Mouse (Mus musculus) layer of hippocampus, postnatal 25 days (tissue): ENCODE data around the gene Scnn1g. TPM values are rescaled to one million over a fixed set of nuclear protein-coding genes. Genes with fewer than 3 reads are reported as not detected.

Source experiments
- DNase-seq, 2 experiments: peaks; one replicate each; pipeline ENCODE4 v3.0.0; 2022; ENCODE audit warnings: mixed read lengths in 2 of 2, low spot score in 1 of 2; ENCODE audit errors: extremely low spot score in 1 of 2
- total RNA-seq, 2 experiments: library from RNA; stranded (reverse); gene quantifications; 2 replicates each; pipeline ENCODE4 v1.2.3; 2021

The Scnn1g gene
- total RNA-seq, 2 experiments from 2014 or later = 0.07 to 0.16 TPM

DNA sequence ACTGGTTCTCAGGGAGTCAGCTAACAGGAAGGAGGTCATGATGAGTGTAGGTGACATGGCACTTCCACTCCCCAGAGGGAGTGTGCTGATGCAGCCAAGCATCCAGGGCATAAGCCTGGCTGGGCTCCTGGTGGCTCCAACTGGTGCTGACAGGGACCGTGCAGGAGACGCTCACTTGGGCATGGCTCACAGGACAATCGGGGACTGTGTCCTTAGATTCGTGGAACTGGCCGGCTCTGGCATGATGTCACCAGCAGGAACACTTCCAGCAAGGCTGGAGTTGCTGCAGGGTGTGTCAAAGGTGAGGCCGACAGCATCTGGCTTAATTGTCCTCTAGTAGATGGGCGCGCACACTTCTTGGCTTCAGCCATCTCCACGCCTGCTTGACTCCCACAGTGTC, 34.7 kb downstream of the Scnn1g start:
- DNase-seq = no peak

DNA sequence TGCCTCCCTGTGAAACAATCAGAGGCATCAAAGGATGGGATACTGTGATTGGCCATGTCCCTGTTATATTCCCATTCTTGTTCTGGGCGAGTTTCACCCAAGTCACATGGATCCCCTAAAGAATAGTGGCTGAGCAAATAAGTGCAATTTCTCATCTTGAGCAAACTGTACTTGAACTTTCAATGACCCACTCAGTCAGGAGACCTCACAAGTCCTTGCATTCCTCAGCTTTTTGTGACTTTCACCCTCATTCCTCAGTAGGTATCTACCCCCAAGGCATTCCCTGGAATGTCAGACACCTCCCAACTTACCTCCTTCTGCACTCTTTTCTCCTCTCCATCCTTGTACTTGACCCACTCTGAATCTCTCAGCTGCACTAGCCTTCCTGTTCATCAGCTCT, 44.3 kb downstream of the Scnn1g start:
- DNase-seq = no peak

DNA sequence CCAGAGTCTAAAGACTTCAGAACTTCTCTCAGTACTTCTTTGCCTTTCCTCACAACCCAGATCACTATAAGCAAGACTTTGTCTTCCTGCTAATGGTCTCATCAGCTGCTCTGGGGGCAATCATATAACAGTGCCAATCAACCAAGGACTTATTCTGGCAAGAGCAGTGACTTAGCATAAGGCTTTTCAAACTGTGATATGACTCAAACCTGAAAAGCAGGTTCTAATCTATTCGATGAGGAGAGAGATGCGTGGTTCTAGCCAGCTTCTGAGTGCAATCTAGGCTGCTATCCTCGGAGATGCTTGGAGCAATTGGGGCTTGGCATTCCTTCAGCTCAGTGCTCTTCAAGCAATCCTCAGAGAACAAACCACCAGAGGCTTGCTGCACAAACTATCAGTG, 44.7 kb downstream of the Scnn1g start:
- DNase-seq = no peak

DNA sequence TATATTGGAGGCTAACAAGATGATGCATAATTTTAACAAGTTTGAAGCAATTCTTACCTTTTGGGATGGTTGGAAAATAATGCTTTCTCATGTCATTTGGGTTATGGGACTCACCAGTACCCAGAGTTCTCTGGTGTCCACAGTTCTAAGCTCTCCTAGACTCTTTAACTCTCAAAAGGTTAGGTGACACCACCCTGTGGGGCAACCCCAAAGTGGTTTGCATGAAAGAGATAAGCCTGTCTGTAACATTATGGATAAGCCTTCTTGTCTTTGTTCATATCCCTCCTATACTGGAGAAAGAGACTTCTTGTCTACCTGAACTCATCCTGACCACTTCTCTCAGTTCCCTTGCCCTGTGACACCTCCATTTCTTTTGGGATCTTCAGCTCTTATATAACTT, 45.1 kb downstream of the Scnn1g start:
- no peak for DNase-seq

DNA sequence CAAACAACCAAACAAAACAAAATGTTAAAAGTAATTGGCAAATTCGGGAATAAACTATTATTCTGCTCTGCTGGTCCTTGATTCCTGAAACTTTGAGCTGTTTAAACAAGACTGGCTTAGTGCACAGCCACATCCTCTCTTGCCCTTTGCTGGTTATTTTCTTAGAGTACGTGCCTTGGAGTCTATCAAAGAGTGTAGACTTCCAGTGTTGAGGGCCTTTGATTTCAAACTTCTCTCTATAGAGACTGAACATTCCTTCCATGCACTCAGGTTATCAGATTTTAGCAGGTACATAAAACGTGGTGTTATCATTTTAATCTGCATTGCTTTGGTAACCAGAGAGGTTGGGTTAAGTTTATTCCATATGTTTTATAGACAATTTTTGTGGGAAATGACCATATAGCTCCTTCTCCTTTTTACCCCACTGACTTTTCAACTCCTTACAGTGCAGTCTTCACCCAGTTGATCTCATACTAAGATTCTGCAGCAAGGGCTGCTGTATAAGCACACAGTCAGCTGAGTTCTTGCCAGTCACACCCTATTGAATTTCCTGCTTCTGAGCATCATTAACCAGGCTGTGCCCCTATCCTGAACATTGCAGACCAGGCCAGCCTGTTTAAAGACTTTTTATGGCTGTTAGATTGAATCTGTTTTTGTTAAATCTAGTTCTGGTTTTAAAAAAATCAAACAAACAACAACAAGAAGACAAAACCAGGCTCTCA, 48.1 kb downstream of the Scnn1g start:
- DNase-seq = no peak

DNA sequence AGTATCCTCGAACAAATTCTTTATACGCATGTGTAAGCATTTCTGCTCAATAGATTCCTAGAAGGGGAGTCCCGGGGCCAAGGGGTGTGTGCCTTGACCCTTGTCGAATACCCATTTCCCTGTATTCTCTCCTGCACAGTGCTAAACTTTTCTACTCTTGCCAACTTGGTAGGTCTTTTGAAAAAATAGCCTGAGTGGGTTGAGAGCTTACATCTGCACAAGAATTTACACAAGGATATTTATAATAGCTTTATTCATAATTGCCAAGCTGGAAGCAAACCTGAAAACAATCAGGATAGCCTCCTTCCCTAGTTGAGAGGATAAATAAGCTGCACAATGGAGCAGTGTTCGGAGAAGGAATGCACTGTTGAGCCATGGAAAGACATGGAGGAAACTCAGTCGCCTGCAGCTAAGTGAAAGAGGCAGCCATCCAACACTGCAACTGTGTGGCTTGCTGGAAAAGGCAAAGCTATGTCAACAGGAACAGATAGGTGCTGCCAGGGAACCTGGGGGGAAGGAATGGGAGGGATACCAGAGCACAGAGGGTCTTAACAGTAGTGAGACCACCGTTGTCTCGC, 51.5 kb downstream of the Scnn1g start:
- no peak for DNase-seq

DNA sequence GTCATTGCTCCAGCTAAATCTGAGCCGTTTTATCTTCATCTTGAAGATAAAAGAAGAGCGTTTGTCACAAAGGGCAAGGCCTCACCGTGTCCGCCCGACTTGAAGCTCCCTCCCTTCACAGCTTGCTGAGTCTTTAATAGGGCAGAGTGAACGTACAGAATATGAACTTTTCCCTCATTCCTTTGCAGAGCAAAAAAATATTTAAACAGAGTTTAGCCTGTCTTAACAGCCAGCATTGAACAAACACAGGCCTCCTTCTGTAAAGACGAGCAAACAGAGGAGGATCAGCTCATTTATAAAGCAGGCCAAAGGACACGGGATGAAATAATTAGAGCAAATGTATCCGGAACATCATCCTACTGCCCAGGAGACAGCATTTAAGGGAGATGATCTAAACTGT, 63.5 kb downstream of the Scnn1g start:
- no peak for DNase-seq

DNA sequence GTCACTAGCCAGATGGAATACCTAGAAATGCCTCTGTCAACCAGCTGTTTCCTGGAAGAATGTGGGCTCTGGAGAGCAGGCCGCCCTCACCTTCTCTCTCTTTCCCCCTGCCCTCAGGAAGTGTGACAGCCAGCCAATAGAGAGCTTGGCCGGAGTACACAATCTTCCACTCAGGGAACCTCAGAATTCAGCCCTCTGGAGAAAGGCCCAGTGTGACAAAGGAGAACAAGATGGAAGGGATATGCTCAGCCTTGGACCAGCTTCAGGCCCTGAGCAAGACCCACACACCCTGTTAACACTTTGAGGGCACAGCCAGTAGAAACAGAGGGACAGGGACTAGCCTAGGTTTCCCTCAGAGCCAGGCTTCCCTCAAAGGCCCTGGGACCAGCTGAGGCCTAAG, 68.2 kb downstream of the Scnn1g start:
- no peak for DNase-seq

DNA sequence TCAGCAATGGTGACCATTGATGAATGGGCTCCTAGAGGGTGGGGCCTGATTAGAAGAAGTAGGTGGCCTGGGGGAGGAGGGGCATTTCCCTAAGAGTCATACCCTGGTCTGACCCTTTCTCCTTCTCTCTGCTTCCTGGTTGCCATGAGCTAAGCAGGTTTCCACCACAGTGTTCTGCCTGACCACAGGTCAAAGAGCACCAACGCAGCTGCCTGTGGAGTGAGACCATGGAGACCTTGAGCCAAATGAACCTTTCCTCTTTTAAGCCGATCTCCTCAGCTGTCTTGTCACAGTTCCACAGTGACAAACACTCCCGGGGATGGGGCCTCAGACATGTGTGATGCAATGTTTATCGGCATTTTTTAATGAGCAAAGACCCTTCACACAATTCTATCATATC, 68.7 kb downstream of the Scnn1g start:
- no peak for DNase-seq

DNA sequence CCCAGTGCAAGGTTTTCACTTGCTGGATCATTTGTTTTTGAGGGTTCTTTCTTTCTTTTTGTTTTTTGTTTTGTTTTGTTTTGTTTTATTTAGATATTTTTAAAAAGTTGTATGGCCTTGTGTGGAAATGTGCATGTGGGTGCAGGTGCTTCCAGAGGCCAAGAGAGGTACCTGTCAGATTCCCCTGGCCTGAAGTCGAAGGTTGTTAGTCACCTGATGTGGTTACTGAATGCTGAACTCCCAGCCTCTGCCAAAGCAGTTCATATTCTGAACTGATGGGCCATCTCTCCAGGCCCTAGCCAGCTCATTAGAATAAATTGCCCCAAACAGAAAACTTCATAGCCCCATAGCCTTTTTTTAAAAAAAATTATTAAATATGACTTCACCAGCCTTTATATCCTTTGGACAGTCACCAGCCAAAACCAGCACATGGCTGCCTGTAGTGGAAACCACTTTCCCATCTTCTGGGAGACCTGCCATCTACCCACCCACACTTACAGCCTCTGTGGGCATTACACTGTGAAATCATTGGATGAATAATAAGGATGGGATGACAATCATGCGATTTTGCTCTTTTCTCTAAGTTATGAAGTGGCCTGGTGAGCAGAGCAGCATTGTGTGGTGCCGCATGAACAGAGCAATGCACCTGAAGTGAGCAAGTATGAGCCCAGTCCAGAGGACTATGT, 71.7 kb downstream of the Scnn1g start:
- peak; percentile 17 to 30 for DNase-seq

DNA sequence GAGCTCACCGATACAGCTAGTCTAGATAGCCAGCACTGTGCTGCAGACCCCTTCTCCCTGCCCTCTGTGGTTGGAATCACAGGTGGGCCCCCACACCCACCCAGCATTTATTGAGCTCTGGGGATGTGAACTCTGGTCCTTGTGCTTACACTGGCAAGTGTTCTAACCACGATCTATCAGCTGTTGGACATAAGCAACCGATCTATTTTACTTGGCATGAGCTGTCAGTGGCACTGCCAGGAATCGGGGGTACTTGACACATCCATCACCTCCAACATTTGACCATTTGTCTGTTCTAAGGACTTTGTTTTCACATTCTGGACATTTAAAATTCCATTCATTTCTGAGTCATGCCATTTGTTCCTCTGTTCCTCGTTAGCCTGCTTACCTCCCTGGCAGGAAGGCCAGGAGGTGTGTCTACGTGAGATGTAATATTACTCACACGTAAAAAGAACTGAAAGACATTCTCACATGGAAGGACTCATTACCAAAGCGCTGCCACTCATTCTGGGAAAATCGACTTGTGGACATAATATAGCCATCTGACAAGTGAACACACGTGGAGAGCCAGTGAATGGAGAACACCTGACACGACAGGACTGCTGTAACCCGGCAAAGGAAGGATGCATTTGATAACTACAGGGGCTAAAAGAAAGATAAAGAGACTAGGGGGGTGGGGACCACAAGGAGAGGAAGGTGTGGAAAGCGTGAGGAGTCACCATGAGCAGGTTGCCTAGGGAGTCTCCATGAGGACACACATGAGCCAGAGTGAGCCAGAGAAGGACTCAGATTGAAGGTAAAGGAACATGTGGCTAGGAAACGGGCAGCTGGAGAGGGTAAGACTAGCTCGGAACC, 73.7 kb downstream of the Scnn1g start:
- DNase-seq = no peak

Other genes starting within 250 kb of the Scnn1g start
- 10 to 100 TPM; 58.9 to 60.3 TPM for gene Usp31, start 27.2 kb upstream of the Scnn1g start, total RNA-seq
- not detected for gene Scnn1b, start 130.6 kb downstream of the Scnn1g start, total RNA-seq
- 10 to 100 TPM; 37.5 to 41.0 TPM for gene Cog7, start 247.2 kb downstream of the Scnn1g start, total RNA-seq